Mouse (Mus musculus) liver, embryonic 14.5 days (tissue): ENCODE results near the gene Slc1a5. TPM values are rescaled to one million over a fixed set of nuclear protein-coding genes. Genes with fewer than 3 reads are reported as not detected.
A peak's percentile ranks its signal among the peaks of the same experiment; 100 is the strongest.

Source experiments
- ATAC-seq: fragments of 200-750 bp; cut with Nextera tagmentation; 2 replicates; pipeline ENCODE4 v1.8.0; 2017; ENCODE audit warnings: moderate number of reproducible peaks, mild to moderate bottlenecking, moderate library complexity; ENCODE audit not compliant: insufficient read depth
- DNase-seq, 3 experiments: peaks; one replicate each; pipeline ENCODE4 v3.0.0-alpha.2; 2012 to 2013; ENCODE audit warnings: low read depth in 3 of 3, low spot score in 3 of 3
- H3K27ac ChIP-seq: fragments of 300-500 bp; sonication (generic); 2 replicates; pipeline ENCODE4 v1.5.1; 2014; ENCODE audit warnings: moderate library complexity, mild to moderate bottlenecking, control low read depth, inconsistent platforms
- H3K27me3 ChIP-seq: fragments of 300-500 bp; sonication (generic); 2 replicates; pipeline ENCODE4 v1.6.1; 2014; ENCODE audit warnings: mild to moderate bottlenecking, low read length, moderate library complexity; ENCODE audit not compliant: control insufficient read depth, insufficient read depth
- H3K36me3 ChIP-seq: fragments of 300-500 bp; sonication (generic); replicated peaks from 2 replicates; pipeline ENCODE4 v1.6.1; 2014; ENCODE audit warnings: low read depth; ENCODE audit not compliant: control insufficient read depth, insufficient read depth
- H3K4me1 ChIP-seq, 2 experiments: fragments of 200-500 bp in 1 of 2; fragments of 300-500 bp in 1 of 2; sonication (generic) in 1 of 2; replicated peaks; 2 replicates each; pipeline ENCODE4 v1.6.1; 2012 to 2014; ENCODE audit warnings: antibody characterized with exemption in 1 of 2, inconsistent platforms in 1 of 2, low read length in 1 of 2; ENCODE audit not compliant: control insufficient read depth in 2 of 2, insufficient read depth in 2 of 2
- H3K4me2 ChIP-seq: fragments of 300-500 bp; sonication (generic); 2 replicates; pipeline ENCODE4 v1.6.1; 2014; ENCODE audit warnings: low read depth, mild to moderate bottlenecking, control low read depth, moderate library complexity
- H3K4me3 ChIP-seq, 2 experiments: fragments of 200-500 bp in 1 of 2; fragments of 300-500 bp in 1 of 2; sonication (generic) in 1 of 2; 2 replicates each; pipeline ENCODE4 v1.5.1; 2012 to 2014; ENCODE audit warnings: low read depth in 2 of 2, low read length in 2 of 2, mild to moderate bottlenecking in 2 of 2, control low read depth in 1 of 2, inconsistent platforms in 1 of 2, moderate library complexity in 1 of 2; ENCODE audit not compliant: insufficient read depth in 1 of 2
- H3K9ac ChIP-seq: fragments of 300-500 bp; sonication (generic); replicated peaks from 2 replicates; pipeline ENCODE4 v1.6.1; 2014; ENCODE audit warnings: mild to moderate bottlenecking, control low read depth, moderate library complexity
- H3K9me3 ChIP-seq: fragments of 300-500 bp; sonication (generic); 2 replicates; pipeline ENCODE4 v1.6.1; 2016; ENCODE audit warnings: low read length, mixed read lengths; ENCODE audit not compliant: control insufficient read depth
- CTCF ChIP-seq: IDR thresholded peaks from 2 replicates; pipeline ENCODE4 v1.5.1; 2016; ENCODE audit warnings: antibody characterized with exemption, low read depth, control low read depth
- EP300 ChIP-seq: IDR thresholded peaks from 2 replicates; pipeline ENCODE4 v1.6.1; 2016; ENCODE audit warnings: antibody characterized with exemption, low read depth
- WGBS: fragments of 180-500 bp; shearing (Covaris S2); extraction: QIAGEN DNeasy Blood & Tissue Kit; methylation state at CpG from one replicate; pipeline ENCODE4 v1.1.7; 2014; ENCODE audit not compliant: insufficient replicate concordance; 5-methylcytosine and 5-hydroxymethylcytosine counted together
- polyA plus RNA-seq, 2 experiments: library from polyadenylated mRNA; depleted of rRNA in 1 of 2; stranded (reverse) in 1 of 2; unstranded in 1 of 2; fragments of >200 nt; fragmentation: Nextera tagmentation in 1 of 2; extraction: Ambion mirVana in 1 of 2; gene quantifications; 2 replicates each; pipeline versions ENCODE4 v1.2.1 to v1.2.3; 2012 to 2014

Slc1a5 gene
- polyA plus RNA-seq, 2 experiments = 61.7 to 160 TPM

DNA sequence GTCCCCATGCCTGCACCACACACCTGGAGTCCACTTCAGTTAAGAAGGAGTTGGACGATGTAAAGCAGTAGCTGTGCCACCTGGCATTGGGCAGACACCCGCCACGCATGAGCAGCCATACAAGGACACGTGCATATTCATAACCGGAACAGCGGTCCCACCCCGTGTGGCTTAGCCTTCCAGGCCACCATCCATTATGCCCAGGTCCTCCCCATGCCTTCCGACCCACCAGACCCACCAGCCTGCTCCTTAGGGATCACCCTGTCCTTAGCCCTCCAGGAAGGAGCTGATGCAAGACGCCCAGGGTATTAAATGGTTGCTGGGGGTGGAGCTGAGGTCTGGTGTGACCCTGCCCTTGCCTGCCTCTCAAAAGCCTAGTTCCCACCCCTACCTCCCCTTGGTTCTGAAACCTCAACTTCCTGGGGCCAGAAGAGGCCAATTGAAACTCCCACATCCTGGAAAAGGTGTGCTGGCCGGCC lies 3.4 kb downstream of the Slc1a5 start:
- H3K9ac ChIP-seq = peak overlapping the region; percentile 98
- peak overlapping the region; percentile 94 for H3K27ac ChIP-seq
- WGBS = 58% methylated on average over 10 of the region's 10 CpGs
- DNase-seq (no peak), ATAC-seq (no peak)
- no peaks in the 10 kb centered on the region for H3K27me3 ChIP-seq
- peak overlapping the region; percentile 87 to 98 for H3K4me3 ChIP-seq
- TF ChIP-seq EP300 (no peak), CTCF (no peak)
- H3K4me1 ChIP-seq = peaks cover 22 to 24% of the 10 kb centered on the region in 2 experiments
- H3K36me3 ChIP-seq = peaks cover 55% of the 10 kb centered on the region
- no peaks in the 10 kb centered on the region for H3K9me3 ChIP-seq
- H3K4me2 ChIP-seq = peak overlapping the region; percentile 86

DNA sequence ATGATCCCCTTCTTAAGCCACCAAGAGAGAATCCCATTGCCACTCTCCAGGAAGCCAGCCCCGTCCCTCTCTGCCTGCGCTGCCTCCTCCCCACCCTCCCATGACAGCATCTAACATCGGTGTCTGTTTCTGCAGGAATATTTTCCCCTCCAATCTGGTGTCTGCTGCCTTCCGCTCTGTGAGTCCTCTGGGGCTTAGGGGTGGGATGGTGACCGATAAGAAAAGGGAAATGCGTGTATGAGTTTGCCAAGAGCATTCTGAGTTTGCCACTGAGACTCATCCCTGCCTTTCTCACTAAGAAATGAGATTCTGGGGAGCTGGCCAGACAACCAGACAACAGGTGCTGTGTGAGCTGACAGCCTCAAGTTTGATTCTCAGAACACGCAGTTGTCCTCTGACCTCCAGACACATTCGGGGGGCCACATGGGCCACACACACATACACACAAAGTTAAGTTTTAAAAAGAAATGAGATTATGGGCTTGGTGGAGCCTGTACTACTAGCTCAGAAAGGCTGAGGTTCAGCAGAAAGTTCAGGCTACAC lies 4.5 kb downstream of the Slc1a5 start:
- peak overlapping the region; percentile 98 for H3K9ac ChIP-seq
- H3K27me3 ChIP-seq = no peaks in the 10 kb centered on the region
- peaks cover 66% of the 10 kb centered on the region for H3K36me3 ChIP-seq
- H3K9me3 ChIP-seq = no peaks in the 10 kb centered on the region
- H3K4me3 ChIP-seq = peak overlapping the region; percentile 29 to 87
- peaks cover 21 to 22% of the 10 kb centered on the region in 2 experiments for H3K4me1 ChIP-seq
- peak overlapping the region; percentile 48 for H3K27ac ChIP-seq
- ATAC-seq (no peak), DNase-seq (no peak)
- peak overlapping the region; percentile 86 for H3K4me2 ChIP-seq
- WGBS = 72% methylated on average over 8 of the region's 8 CpGs
- TF ChIP-seq EP300 (no peak), CTCF (no peak)

DNA sequence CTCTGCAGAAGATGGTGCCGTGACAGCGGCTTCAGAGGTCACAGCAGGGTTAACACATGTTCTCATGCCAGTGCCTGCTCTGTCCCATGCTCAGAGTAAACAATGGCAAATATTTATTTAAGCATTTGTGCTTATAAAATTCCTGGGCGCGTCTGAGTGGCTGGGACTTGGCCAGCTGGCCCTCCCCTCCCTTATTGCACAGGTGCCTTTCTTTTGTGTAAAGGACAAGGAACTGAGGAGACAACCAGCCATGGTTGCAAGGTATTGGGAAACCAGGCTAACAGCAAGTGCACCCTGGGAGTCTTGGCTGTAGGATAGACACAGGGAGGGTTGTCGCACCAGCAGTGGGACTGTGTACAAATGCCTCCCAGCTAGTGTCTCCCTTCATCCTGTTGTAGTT lies 11.2 kb downstream of the Slc1a5 start:
- Histone ChIP-seq H3K27ac (no peak overlapping the region), H3K4me3 (no peak overlapping the region), H3K36me3 (peaks cover 96% of the 10 kb centered on the region), H3K9me3 (no peaks in the 10 kb centered on the region), H3K4me1 (no peaks in the 10 kb centered on the region; a peak in 1 of 4 replicates), H3K4me2 (no peak overlapping the region), H3K9ac (no peak overlapping the region), H3K27me3 (no peaks in the 10 kb centered on the region)
- ATAC-seq (no peak), DNase-seq (no peak)
- 79% methylated on average over 5 of the region's 5 CpGs for WGBS
- no peak for TF ChIP-seq EP300
- TF ChIP-seq CTCF = no peak

DNA sequence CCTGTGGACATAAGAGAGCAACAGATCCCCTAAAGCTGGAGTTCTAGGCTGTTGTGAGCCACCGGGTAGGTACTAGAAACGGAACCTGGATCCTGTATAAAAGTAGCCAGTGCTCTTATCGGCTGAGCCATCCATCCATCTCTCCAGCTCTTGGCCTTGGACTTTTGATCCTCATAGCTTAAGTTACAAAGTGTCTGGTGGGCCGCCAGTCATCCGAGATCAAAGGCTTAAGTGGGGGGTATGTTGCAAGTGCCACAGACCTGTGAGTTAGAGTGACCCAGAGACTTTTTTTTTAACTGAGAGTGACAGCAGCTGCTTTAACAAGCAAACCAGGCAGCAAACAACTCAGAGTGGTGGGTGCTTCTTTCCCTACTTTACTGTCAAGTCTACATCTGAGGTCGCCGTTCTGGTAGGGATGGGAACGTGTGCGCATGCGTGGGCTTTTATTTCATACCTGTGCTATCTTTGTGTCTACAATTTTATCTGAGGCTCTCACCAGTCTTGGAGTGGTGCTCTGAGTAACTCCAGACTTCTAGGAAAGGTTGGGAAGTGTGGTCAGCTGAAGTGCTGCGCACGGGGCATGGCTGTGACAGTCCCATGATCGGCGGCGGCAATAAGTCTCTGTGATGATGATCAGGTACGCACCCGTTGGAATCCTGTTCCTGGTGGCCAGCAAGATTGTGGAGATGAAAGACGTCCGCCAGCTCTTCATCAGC lies 12.0 kb downstream of the Slc1a5 start:
- TF ChIP-seq EP300 (no peak), CTCF (no peak)
- Histone ChIP-seq H3K27ac (no peak overlapping the region), H3K36me3 (peaks cover 96% of the 10 kb centered on the region), H3K4me1 (no peaks in the 10 kb centered on the region; a peak in 1 of 4 replicates), H3K9me3 (no peaks in the 10 kb centered on the region), H3K4me3 (no peak overlapping the region), H3K9ac (no peak overlapping the region), H3K27me3 (no peaks in the 10 kb centered on the region), H3K4me2 (peak overlapping the region; percentile 16)
- 86% methylated on average over 19 of the region's 19 CpGs for WGBS
- ATAC-seq = no peak
- DNase-seq = no peak

DNA sequence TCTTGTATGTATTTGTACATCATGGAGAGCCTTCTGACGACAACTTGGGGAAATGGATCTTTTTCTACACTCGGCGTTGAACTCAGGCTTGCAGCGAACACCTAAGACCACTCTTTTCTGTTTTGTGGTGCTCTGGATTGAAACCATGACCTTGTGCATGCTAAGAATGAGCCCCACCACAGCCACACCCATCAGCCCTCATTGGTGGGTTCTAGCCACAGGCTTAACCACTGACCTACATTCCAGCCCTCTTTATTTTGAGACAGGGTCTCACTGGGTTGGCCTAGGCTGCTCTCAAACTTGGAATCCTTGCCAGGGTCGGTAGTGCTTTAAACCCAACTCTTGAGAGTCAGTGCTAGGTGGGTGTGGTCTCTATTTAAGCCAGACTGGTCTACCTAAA lies 13.7 kb downstream of the Slc1a5 start:
- H3K9ac ChIP-seq = no peak overlapping the region
- H3K27ac ChIP-seq = no peak overlapping the region
- no peak for TF ChIP-seq EP300
- no peak for TF ChIP-seq CTCF
- H3K4me2 ChIP-seq = no peak overlapping the region
- no peak for DNase-seq
- H3K27me3 ChIP-seq = no peaks in the 10 kb centered on the region
- peaks cover 90% of the 10 kb centered on the region for H3K36me3 ChIP-seq
- no peaks in the 10 kb centered on the region; a peak in 1 of 4 replicates for H3K4me1 ChIP-seq
- no peak for ATAC-seq
- 85% methylated on average over 5 of the region's 5 CpGs for WGBS
- H3K9me3 ChIP-seq = no peaks in the 10 kb centered on the region
- no peak overlapping the region for H3K4me3 ChIP-seq
